Mouse (Mus musculus): ENCODE results near the gene Ttc24. TPM values are rescaled to one million over a fixed set of nuclear protein-coding genes. Genes with fewer than 3 reads are reported as not detected.
A peak's percentile ranks its signal among the peaks of the same experiment; 100 is the strongest.

Gene Ttc24
- polyA plus RNA-seq, 1 experiment from 2014 or later: 0.08 TPM

- H3K4me1 ChIP-seq: no peaks in the 10 kb centered on the region
- no peaks in the 10 kb centered on the region for H3K9me3 ChIP-seq
- H3K27ac ChIP-seq: no peak overlapping the region
- no peak for ATAC-seq (ENCODE audit: low FRiP score)
- 81% methylated on average over 2 of the region's 2 CpGs for WGBS
- H3K36me3 ChIP-seq (replicated peaks): no peaks in the 10 kb centered on the region
- H3K4me3 ChIP-seq (replicated peaks): no peak overlapping the region
- no peak overlapping the region for H3K4me2 ChIP-seq
- H3K27me3 ChIP-seq: peaks cover 8% of the 10 kb centered on the region
- no peak overlapping the region for H3K9ac ChIP-seq
Observed at GRCm38 (mm10) chr3:88073631-88074030, 4.5 kb downstream of the Ttc24 start.

GRCm38 (mm10) chr3:88071783-88072182 is 6.3 kb downstream of the Ttc24 start:
- H3K27ac ChIP-seq: no peak overlapping the region
- ATAC-seq (ENCODE audit: low FRiP score): 0 out of 2 replicates have a peak, but pooled peaks have one; percentile 61
- no peak overlapping the region for H3K4me2 ChIP-seq
- H3K27me3 ChIP-seq: peaks cover 8% of the 10 kb centered on the region
- WGBS: 3% methylated on average over 5 of the region's 5 CpGs
- H3K9ac ChIP-seq: no peak overlapping the region
- no peaks in the 10 kb centered on the region for H3K4me1 ChIP-seq
- no peaks in the 10 kb centered on the region for H3K36me3 ChIP-seq (replicated peaks)
- no peaks in the 10 kb centered on the region for H3K9me3 ChIP-seq
- H3K4me3 ChIP-seq (replicated peaks): no peak overlapping the region

- Histone ChIP-seq H3K4me1 (no peaks in the 10 kb centered on the region), H3K27ac (no peak overlapping the region), H3K4me2 (no peak overlapping the region), H3K9ac (0 out of 2 replicates have a peak overlapping the region, but pooled peaks have one; percentile 12), H3K27me3 (peaks cover 8% of the 10 kb centered on the region; the same call in 1 of the 2 replicates), H3K4me3 (replicated peaks) (no peak overlapping the region), H3K36me3 (replicated peaks) (no peaks in the 10 kb centered on the region), H3K9me3 (no peaks in the 10 kb centered on the region)
- ATAC-seq (ENCODE audit: low FRiP score): no peak
- WGBS: 31% methylated on average over 2 of the region's 2 CpGs
Observed at GRCm38 (mm10) chr3:88068386-88068785, 9.7 kb downstream of the Ttc24 start.

- H3K4me3 ChIP-seq (replicated peaks): peak within 1 kb of the TSS; percentile 91
- 1% methylated on average over 60 of the region's 60 CpGs for WGBS
- no peaks in the 10 kb centered on the region for H3K9me3 ChIP-seq
- peak; percentile 97 for ATAC-seq (ENCODE audit: low FRiP score)
- H3K36me3 ChIP-seq (replicated peaks): peaks cover 35% of the 10 kb centered on the region
- H3K4me2 ChIP-seq: peak within 1 kb of the TSS; percentile 91
- H3K27ac ChIP-seq: peak within 1 kb of the TSS; percentile 73
- H3K4me1 ChIP-seq: peaks cover 16% of the 10 kb centered on the region
- H3K9ac ChIP-seq: peak within 1 kb of the TSS; percentile 92
- no peaks in the 10 kb centered on the region for H3K27me3 ChIP-seq
Observed at GRCm38 (mm10) chr3:88057902-88058696, 20.0 kb downstream of the Ttc24 start, which contains the start of gene Naxe. TSS of gene Naxe (minus strand) at chr3:88058495.

- 83% methylated on average over 6 of the region's 6 CpGs for WGBS
- Histone ChIP-seq H3K4me1 (peaks cover 16% of the 10 kb centered on the region), H3K27ac (no peak overlapping the region), H3K4me3 (replicated peaks) (peak overlapping the region; percentile 91; the same call in 1 of the 2 replicates), H3K9me3 (no peaks in the 10 kb centered on the region), H3K4me2 (peak overlapping the region; percentile 91), H3K27me3 (no peaks in the 10 kb centered on the region), H3K36me3 (replicated peaks) (peaks cover 46% of the 10 kb centered on the region), H3K9ac (no peak overlapping the region)
- no peak for ATAC-seq (ENCODE audit: low FRiP score)
Observed at GRCm38 (mm10) chr3:88057030-88057429, 21.1 kb downstream of the Ttc24 start.

- no peak overlapping the region for H3K4me2 ChIP-seq
- no peak overlapping the region for H3K4me3 ChIP-seq (replicated peaks)
- no peak overlapping the region for H3K9ac ChIP-seq
- 91% methylated on average over 3 of the region's 3 CpGs for WGBS
- H3K27me3 ChIP-seq: no peaks in the 10 kb centered on the region
- H3K36me3 ChIP-seq (replicated peaks): peaks cover 47% of the 10 kb centered on the region
- no peak overlapping the region for H3K27ac ChIP-seq
- H3K4me1 ChIP-seq: no peaks in the 10 kb centered on the region
- no peaks in the 10 kb centered on the region for H3K9me3 ChIP-seq
- no peak for ATAC-seq (ENCODE audit: low FRiP score)
Observed at GRCm38 (mm10) chr3:88049532-88049931, 28.6 kb downstream of the Ttc24 start.

GRCm38 (mm10) chr3:88042661-88043421 is 35.3 kb downstream of the Ttc24 start, which contains the start of gene Gpatch4:
TSS of gene Gpatch4 (plus strand) at chr3:88043108.
- H3K9ac ChIP-seq: peak within 1 kb of the TSS; percentile 58
- peak within 1 kb of the TSS; percentile 25; the same call in 1 of the 2 replicates for H3K27ac ChIP-seq
- H3K4me1 ChIP-seq: peaks cover 11% of the 10 kb centered on the region
- peaks cover 21% of the 10 kb centered on the region for H3K27me3 ChIP-seq
- H3K4me2 ChIP-seq: peak within 1 kb of the TSS; percentile 77
- H3K36me3 ChIP-seq (replicated peaks): peaks cover 4% of the 10 kb centered on the region; the same call in 1 of the 2 replicates
- H3K4me3 ChIP-seq (replicated peaks): peak within 1 kb of the TSS; percentile 81
- peak; percentile 91 for ATAC-seq (ENCODE audit: low FRiP score)
- H3K9me3 ChIP-seq: no peaks in the 10 kb centered on the region
- 10% methylated on average over 36 of the region's 36 CpGs for WGBS

GRCm38 (mm10) chr3:88035561-88036293 is 42.4 kb downstream of the Ttc24 start:
- Histone ChIP-seq H3K9ac (no peak overlapping the region), H3K27me3 (peaks cover 54% of the 10 kb centered on the region), H3K9me3 (no peaks in the 10 kb centered on the region), H3K4me1 (no peaks in the 10 kb centered on the region), H3K27ac (no peak overlapping the region), H3K36me3 (replicated peaks) (no peaks in the 10 kb centered on the region), H3K4me2 (no peak overlapping the region), H3K4me3 (replicated peaks) (no peak overlapping the region)
- WGBS: 58% methylated on average over 1 of the region's 1 CpGs
- no peak for ATAC-seq (ENCODE audit: low FRiP score)

GRCm38 (mm10) chr3:88033506-88033905 is 44.6 kb downstream of the Ttc24 start:
- no peak overlapping the region for H3K27ac ChIP-seq
- 71% methylated on average over 5 of the region's 5 CpGs for WGBS
- H3K9me3 ChIP-seq: no peaks in the 10 kb centered on the region
- H3K4me2 ChIP-seq: no peak overlapping the region
- H3K27me3 ChIP-seq: peaks cover 55% of the 10 kb centered on the region
- no peak overlapping the region for H3K4me3 ChIP-seq (replicated peaks)
- ATAC-seq (ENCODE audit: low FRiP score): no peak
- H3K9ac ChIP-seq: no peak overlapping the region
- H3K36me3 ChIP-seq (replicated peaks): no peaks in the 10 kb centered on the region
- H3K4me1 ChIP-seq: no peaks in the 10 kb centered on the region

- Histone ChIP-seq H3K4me1 (no peaks in the 10 kb centered on the region), H3K27ac (no peak overlapping the region), H3K36me3 (replicated peaks) (no peaks in the 10 kb centered on the region), H3K27me3 (peaks cover 66% of the 10 kb centered on the region), H3K9me3 (peaks cover 6% of the 10 kb centered on the region; the same call in 1 of the 2 replicates), H3K4me2 (no peak overlapping the region), H3K4me3 (replicated peaks) (no peak overlapping the region), H3K9ac (no peak overlapping the region)
- 17% methylated on average over 19 of the region's 19 CpGs for WGBS
- ATAC-seq (ENCODE audit: low FRiP score): no peak
Observed at GRCm38 (mm10) chr3:88030608-88031395, 47.3 kb downstream of the Ttc24 start.

- Histone ChIP-seq H3K9ac (no peak within 1 kb of the TSS), H3K27me3 (peaks cover 79% of the 10 kb centered on the region), H3K4me3 (replicated peaks) (no peak within 1 kb of the TSS), H3K36me3 (replicated peaks) (no peaks in the 10 kb centered on the region), H3K27ac (no peak within 1 kb of the TSS), H3K4me2 (no peak within 1 kb of the TSS), H3K9me3 (peaks cover 6% of the 10 kb centered on the region; the same call in 1 of the 2 replicates), H3K4me1 (peaks cover 16% of the 10 kb centered on the region)
- 55% methylated on average over 5 of the region's 5 CpGs for WGBS
- no peak for ATAC-seq (ENCODE audit: low FRiP score)
Observed at GRCm38 (mm10) chr3:88027434-88028186, 50.5 kb downstream of the Ttc24 start, which contains the start of gene Hapln2. TSS of gene Hapln2 (minus strand) at chr3:88027583.
